ENCODE assay signal across 11 mouse cellular contexts in the genomic region with DNA sequence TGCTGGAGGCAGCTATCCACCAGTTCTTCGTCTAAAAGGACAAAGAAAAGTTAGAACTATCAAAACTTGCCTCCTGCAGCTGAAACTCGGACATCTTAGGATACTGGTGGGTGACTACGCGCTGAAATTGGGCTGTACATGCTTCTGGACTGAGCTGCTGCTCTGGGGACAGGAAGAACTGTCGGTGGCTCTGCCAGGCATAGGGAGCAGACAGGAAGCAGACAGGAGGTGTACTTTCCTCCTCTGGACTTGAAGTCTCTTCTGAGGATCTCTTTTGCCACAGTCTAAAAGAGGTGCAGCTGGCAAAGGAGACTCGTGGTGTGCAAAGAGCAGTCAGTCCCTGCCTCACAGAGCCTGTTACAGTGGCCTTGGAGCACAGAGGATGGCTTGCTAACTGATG.
"Had no signal": no experiment of that assay in that cellular context is flagged by ENCODE, and none has a peak within 500 bp of the region (broad histone marks: within the 10 kb centered on the region; RNA-seq: fewer than 3 reads in every experiment).

No protein-coding gene starts in this region.

- H3K4me3 ChIP-seq: kidney, embryonic 15.5 days; limb, embryonic 13.5 days; liver, embryonic 15.5 days; midbrain, embryonic 12.5 days had no signal

- H3K36me3 ChIP-seq: kidney, embryonic 15.5 days; limb, embryonic 13.5 days; liver, embryonic 15.5 days; midbrain, embryonic 12.5 days had no signal

- H3K9me3 ChIP-seq: kidney, embryonic 15.5 days; limb, embryonic 13.5 days; liver, embryonic 15.5 days; midbrain, embryonic 12.5 days had no signal

- H3K4me1 ChIP-seq: kidney, embryonic 15.5 days; limb, embryonic 13.5 days; midbrain, embryonic 12.5 days had no signal

- DNase-seq: kidney, adult 18-20 months; kidney, postnatal 14 days; left cerebral cortex, postnatal 4 days; lung, embryonic 14.5 days; lung, postnatal 14 days; thymus, adult 18-20 months; thymus, postnatal 14 days had no signal

- H3K4me2 ChIP-seq: kidney, embryonic 15.5 days; limb, embryonic 13.5 days; liver, embryonic 15.5 days; lung, embryonic 14.5 days; midbrain, embryonic 12.5 days had no signal

- H3K27me3 ChIP-seq: kidney, embryonic 15.5 days; limb, embryonic 13.5 days; liver, embryonic 15.5 days; midbrain, embryonic 12.5 days had no signal

- H3K9ac ChIP-seq: kidney, embryonic 15.5 days; limb, embryonic 13.5 days; liver, embryonic 15.5 days; lung, embryonic 14.5 days; midbrain, embryonic 12.5 days had no signal

- H3K27ac ChIP-seq: kidney, embryonic 15.5 days; limb, embryonic 13.5 days; liver, embryonic 15.5 days; midbrain, embryonic 12.5 days had no signal
